Mouse (Mus musculus): ENCODE measurements around the gene Efcab10.

Efcab10 gene

DNA sequence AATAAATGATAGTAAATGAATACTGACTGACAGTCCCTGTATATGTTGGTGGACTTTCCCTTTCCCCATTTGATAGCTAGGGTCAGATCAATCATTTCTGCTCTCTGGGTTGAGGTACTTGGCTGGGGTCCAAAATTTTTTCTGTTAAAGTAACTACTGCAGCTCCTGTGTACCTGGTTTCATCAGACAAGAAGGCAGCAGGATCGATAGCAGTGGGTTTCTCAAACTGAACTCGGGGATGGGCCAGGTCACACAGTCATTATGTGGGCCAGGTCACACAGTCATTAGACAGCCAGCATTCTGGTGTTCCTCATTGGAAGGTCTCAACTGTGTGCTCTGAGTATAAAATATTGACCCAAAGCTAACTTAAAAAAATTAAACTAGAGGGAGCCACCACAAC is 33.1 kb downstream of the Efcab10 start:
- DNase-seq (ENCODE audit: low spot score) = no peak

DNA sequence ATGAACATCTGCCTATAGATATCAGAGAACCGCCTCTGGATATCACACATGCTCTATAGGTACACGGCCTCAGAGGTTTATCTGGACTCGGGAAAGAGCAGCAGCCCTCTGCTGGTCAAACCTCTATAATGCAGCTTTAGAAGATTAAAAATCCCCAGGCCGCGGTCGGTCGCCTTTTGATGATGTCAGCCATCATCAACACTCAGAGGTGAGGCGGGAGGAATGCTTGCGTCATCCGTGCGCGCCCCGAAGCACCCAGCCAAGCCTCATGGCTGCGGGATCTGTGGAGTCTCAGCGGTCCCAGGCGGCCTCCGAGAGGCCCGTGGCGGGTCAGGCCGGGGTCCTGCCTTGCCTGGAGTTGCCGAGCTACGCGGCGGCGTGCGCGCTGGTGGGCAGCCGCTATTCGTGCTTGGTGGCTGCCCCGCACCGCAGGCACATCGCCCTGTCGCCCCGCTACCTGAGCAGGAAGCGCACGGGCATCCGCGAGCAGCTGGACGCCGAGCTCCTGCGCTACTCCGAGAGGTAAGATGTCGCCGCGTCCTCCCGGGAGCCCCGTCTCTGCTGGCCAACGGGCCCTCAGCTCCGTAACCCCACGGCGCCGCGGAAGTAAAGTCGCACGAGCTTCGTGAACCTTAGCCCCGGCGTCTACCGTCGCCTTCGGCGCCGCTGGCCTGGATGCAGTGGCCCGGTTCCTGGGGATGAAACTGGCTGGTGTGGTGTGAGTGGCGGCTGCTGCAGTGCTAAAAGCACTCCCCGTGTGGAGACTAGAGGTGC is 34.9 kb downstream of the Efcab10 start, which contains the start of gene Twistnb:
Twistnb (plus strand) TSS at position 249 of the 774 bp plus-strand sequence.
- DNase-seq (ENCODE audit: low spot score) = peak; percentile 97

DNA sequence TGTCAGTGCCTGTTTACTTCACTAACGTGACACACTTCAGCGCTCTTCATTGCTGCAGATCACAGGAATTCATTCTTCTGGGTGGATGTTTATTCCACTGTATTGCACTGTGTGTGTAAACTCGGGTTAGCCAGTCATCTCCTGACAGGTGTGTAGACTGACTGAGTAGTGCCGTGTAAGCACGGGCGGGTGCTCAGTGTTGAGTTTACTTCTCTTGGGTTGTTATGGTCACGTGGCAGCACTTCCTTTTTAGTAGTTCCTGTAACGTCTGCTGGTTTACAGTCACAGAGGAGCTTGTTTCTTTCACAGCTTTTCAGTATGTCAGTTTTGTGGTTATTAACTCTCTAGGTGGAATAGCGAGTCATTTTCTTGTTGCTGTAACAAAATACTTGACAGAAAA is 39.2 kb downstream of the Efcab10 start:
- no peak for DNase-seq (ENCODE audit: low spot score)

DNA sequence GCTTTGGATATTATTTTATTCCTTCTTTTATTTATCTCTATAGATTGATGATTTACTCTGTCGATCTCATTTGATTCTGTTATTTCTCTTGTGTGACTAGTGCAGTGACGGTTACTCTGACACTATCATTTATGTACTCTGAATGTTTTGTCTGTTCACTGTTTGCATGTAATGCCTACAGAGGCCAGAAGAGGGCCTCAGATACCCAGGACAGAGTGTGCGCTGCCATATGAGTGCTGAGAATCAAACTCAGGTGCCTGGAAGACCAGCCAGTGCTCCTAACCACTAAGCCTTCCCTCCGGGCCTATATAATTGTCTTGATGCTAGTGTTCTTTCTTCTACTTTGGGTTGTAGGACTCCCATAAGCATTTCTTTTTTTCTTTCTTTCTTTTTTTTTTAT is 40.1 kb downstream of the Efcab10 start:
- DNase-seq (ENCODE audit: low spot score) = no peak

All from embryo, embryonic 10 days (tissue).